Mouse (Mus musculus) left cerebral cortex, adult 6 months (tissue): Measurements from ENCODE around the gene C1qtnf12. TPM values are rescaled to one million over a fixed set of nuclear protein-coding genes. Genes with fewer than 3 reads are reported as not detected.

Source experiments
- long read RNA-seq, 2 experiments: library from polyadenylated mRNA; unstranded; transcript quantifications; one replicate each; pipeline ENCODE4 v2.0.0; 2019 to 2020
- polyA plus RNA-seq: library from polyadenylated mRNA; unstranded; fragments of <200 nt; fragmentation: Nextera tagmentation; gene quantifications from 2 replicates; pipeline ENCODE4 v1.2.3, GENCODE M21; 2021

Gene C1qtnf12
- polyA plus RNA-seq, result 32.4 and 35.5 TPM in 2 replicates
- long read RNA-seq, experiment 1, transcript C1qtnf12-201 (8 exons, 1,315 nt), result major isoform, 48 of 66 reads
- long read RNA-seq, experiment 1, partial matches to known transcripts, result 13 of 66 reads
- long read RNA-seq, experiment 1, other reads (novel, unspliced or antisense), result 5 of 66 reads
- long read RNA-seq, experiment 2, transcript C1qtnf12-201 (8 exons, 1,315 nt), result major isoform, 19 of 23 reads
- long read RNA-seq, experiment 2, partial matches to known transcripts, result 3 of 23 reads
- long read RNA-seq, experiment 2, other reads (novel, unspliced or antisense), result 1 of 23 reads

DNA sequence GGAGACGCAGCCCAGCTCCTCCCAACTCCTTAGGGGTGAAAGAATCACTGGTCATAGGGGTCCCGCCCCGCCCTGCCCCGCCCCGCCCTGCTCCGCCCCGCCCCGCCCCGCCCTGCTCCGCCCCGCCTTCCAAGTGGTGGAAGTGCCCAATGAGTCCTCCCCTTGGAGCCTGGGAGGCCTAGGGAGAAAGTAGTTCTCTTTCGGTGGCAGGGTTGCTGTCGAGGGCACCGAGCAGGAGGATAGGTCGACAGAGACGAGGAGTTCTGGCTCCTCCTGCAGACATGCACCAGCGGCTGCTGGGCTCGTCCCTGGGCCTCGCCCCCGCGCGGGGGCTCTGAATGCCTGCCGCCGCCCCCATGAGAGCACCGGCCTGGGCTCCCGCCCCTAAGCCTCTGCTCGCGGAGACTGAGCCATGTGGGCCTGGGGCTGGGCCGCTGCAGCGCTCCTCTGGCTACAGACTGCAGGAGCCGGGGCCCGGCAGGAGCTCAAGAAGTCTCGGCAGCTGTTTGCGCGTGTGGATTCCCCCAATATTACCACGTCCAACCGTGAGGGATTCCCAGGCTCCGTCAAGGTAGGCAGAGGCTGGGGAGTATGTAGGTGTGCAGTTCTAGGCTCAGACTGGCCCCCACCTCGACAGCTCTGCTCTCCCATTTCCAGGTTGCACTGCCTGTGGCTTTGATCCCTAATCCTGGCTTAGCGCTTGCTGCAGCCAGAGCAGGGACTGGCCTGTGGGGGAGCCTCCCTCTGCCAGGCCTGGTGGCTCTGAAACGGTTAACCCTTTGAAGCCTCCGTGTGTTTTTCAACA is at the start of gene C1qtnf12:
TSS of gene C1qtnf12 (plus strand) at position 152 of the 805 bp plus-strand sequence.

DNA sequence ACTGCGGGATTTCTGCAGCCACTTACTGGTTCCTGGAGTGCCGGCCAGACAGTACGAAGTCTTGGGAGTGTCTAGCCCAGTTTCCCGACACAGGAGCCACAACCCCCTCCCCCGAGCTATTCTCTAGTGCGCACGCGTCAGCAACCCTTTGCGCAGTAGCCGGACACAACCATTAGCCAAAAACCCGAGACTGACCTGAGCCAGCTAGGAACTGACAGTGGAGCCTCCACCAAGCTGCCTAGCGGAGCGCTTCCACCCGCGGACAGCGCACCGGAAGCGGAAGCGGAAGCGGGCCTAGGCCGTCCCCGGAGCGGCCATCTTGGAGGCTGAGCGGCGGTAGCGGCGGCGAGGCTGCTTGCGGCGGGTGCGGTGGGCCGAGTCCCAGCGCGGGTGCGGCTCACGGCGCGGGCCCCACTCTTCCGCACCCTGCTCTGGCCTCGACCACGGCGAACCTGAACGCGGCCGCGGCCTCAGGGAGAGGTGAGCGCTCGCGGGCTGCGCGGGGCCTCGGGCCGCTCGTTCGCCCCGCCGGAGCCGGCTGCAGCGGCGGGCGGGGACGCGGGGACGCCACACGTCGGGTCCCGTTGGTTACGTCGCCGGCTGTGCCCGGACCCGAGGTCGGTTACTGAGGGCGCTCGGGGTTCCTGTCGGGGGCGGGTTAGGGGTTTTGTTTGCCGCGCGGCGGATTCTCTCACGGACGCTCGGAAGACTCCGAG is 18.4 kb upstream of the C1qtnf12 start, which contains the start of gene Ube2j2:
TSS of gene Ube2j2 (plus strand) at position 298 of the 716 bp plus-strand sequence.

DNA sequence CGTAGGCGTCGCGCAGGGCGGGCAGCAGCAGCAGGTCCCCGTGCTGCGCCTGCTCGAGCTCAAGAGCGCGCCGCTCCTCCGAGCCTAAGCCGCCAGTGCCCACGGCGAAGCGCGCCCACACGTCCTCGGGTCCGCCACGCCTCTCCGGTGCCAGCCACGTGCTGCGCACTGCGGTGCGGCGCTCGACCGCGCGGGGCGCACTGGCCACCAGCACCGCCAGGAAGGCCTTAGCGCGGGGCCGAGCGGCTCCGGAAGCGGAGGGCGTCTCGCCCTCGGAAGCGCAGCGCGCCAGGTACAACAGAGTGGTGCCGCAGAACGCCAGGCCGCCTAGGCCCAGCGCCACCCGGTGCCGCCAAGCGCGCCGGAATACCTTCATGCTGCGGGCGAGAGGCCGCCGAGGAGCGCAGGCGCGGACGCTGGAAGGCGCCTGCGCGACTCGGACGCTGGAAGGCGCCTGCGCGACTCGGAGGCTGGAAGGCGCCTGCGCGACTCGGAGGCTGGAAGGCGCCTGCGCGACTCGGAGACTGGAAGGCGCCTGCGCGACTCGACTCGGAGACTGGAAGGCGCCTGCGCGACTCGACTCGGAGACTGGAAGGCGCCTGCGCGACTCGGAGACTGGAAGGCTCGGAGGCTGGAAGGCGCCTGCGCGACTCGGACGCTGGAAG is 30.3 kb downstream of the C1qtnf12 start, which contains the start of the genes B3galt6 and Sdf4:
TSS of gene B3galt6 (minus strand) at position 409 of the 665 bp plus-strand sequence.
TSS of gene Sdf4 (plus strand) at position 632 of the 665 bp plus-strand sequence.

DNA sequence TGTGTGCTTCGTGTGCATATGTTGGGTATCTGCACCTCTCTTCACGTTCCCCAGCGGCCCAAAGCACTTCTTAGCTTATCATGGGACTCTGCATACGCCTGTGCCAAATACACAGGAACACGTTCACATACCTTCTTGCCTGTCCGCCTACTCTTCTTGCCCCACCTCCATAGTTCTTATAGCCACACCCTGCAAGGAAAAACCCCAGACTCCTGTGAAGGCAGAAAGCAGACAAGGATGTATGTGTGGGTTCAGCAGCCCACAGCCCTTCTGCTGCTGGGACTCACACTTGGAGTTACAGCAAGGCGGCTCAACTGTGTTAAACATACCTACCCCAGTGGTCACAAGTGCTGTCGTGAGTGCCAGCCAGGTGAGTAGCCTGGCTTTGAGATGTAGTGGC is 51.5 kb downstream of the C1qtnf12 start, which contains the start of gene Tnfrsf4:
TSS of gene Tnfrsf4 (plus strand) at position 207 of the 400 bp plus-strand sequence.

Other genes starting within 250 kb of the C1qtnf12 start
- 3.6 and 7.2 TPM in 2 replicates for gene Tmem240, start 227.5 kb upstream of the C1qtnf12 start, polyA plus RNA-seq
- 25.7 TPM in 2 replicates for gene Atad3a, start 201.2 kb upstream of the C1qtnf12 start, polyA plus RNA-seq
- 15.1 and 16.2 TPM in 2 replicates for gene Vwa1, start 187.6 kb upstream of the C1qtnf12 start, polyA plus RNA-seq
- gene Tmem88b, start 176.4 kb upstream of the C1qtnf12 start, polyA plus RNA-seq, result 10.4 and 10.7 TPM in 2 replicates
- gene Ankrd65, start 171.9 kb upstream of the C1qtnf12 start, polyA plus RNA-seq, result not detected in 2 replicates
- gene Mrpl20, start 159.4 kb upstream of the C1qtnf12 start, polyA plus RNA-seq, result 391 and 409 TPM in 2 replicates
- 19.6 and 23.2 TPM in 2 replicates for gene Ccnl2, start 149.8 kb upstream of the C1qtnf12 start, polyA plus RNA-seq
- gene Aurkaip1, start 131.0 kb upstream of the C1qtnf12 start, polyA plus RNA-seq, result 248 and 249 TPM in 2 replicates
- gene Mxra8, start 122.6 kb upstream of the C1qtnf12 start, polyA plus RNA-seq, result 5.9 and 6.5 TPM in 2 replicates
- gene Dvl1, start 114.9 kb upstream of the C1qtnf12 start, polyA plus RNA-seq, result 5.4 and 6.3 TPM in 2 replicates
- 0.12 and 0.13 TPM in 2 replicates for gene Tas1r3, start 99.0 kb upstream of the C1qtnf12 start, polyA plus RNA-seq
- 13.1 and 21.5 TPM in 2 replicates for gene Cptp, start 92.9 kb upstream of the C1qtnf12 start, polyA plus RNA-seq
- 31.0 and 41.2 TPM in 2 replicates for gene Ints11, start 92.8 kb upstream of the C1qtnf12 start, polyA plus RNA-seq
- 54.5 and 56.4 TPM in 2 replicates for gene Pusl1, start 70.5 kb upstream of the C1qtnf12 start, polyA plus RNA-seq
- 19.6 and 35.6 TPM in 2 replicates for gene Acap3, start 70.5 kb upstream of the C1qtnf12 start, polyA plus RNA-seq
- 30.5 and 85.4 TPM in 2 replicates for gene Ube2j2, start 18.5 kb upstream of the C1qtnf12 start, polyA plus RNA-seq
- gene B3galt6, start 30.3 kb downstream of the C1qtnf12 start, polyA plus RNA-seq, result 21.1 and 25.1 TPM in 2 replicates
- gene Sdf4, start 30.6 kb downstream of the C1qtnf12 start, polyA plus RNA-seq, result 147 and 170 TPM in 2 replicates
- gene Tnfrsf4, start 51.5 kb downstream of the C1qtnf12 start, polyA plus RNA-seq, result 0.29 and 0.39 TPM in 2 replicates
- 0.38 and 0.67 TPM in 2 replicates for gene Tnfrsf18, start 63.8 kb downstream of the C1qtnf12 start, polyA plus RNA-seq
- not detected in 2 replicates for gene Ttll10, start 97.1 kb downstream of the C1qtnf12 start, polyA plus RNA-seq
- gene 9430015G10Rik, start 147.7 kb downstream of the C1qtnf12 start, polyA plus RNA-seq, result 5.7 and 8.9 TPM in 2 replicates
- gene Rnf223, start 168.2 kb downstream of the C1qtnf12 start, polyA plus RNA-seq, result 0.06 and 0.13 TPM in 2 replicates
- 12.9 and 13.2 TPM in 2 replicates for gene Agrn, start 235.2 kb downstream of the C1qtnf12 start, polyA plus RNA-seq
- 0.48 and 3.8 TPM in 2 replicates for gene Isg15, start 238.5 kb downstream of the C1qtnf12 start, polyA plus RNA-seq
- gene AW011738, start 241.0 kb downstream of the C1qtnf12 start, polyA plus RNA-seq, result 1.5 and 1.6 TPM in 2 replicates